ENCODE assay signal across 8 mouse cellular contexts in the genomic region with DNA sequence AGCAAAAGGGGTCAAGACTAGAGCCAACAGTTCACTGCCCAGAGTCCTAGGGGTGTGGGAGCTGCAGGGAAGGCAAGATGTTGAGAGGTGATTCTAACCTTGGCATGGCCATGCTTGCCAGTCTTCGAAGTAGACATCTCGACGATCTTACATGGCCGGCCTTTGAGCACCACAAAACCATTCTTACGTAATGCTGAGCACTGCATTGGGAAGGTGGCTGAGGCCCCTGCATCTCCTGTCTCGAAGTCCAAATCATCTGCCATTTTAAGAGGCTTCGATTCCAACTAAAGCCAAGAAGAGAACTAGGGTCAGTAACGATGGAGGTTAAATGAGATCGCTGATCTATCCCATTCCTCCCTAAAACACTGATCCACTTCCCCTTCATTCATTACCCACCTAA. TPM values are rescaled to one million over a fixed set of nuclear protein-coding genes. Genes with fewer than 3 reads are reported as not detected.
DNase-seq lines count a peak whose midpoint lies in the region; ATAC-seq lines count a peak whose summit lies in the region.

No protein-coding gene starts in this region.

- H3K36me3 ChIP-seq in megakaryocyte, embryonic 14.5 days (replicated peaks; ENCODE audit: low read length): peaks cover 47% of the 10 kb centered on the region
- H3K36me3 ChIP-seq in forebrain, embryonic 11.5 days (ENCODE audit: control insufficient read depth, insufficient read depth, low read length): peaks cover 15% of the 10 kb centered on the region
- peaks cover 54% of the 10 kb centered on the region for H3K36me3 ChIP-seq in limb, embryonic 10.5 days
- H3K36me3 ChIP-seq in neural tube, embryonic 14.5 days (ENCODE audit: control insufficient read depth, insufficient read depth, low read length): peaks cover 29% of the 10 kb centered on the region

- peaks cover 72% of the 10 kb centered on the region for H3K4me1 ChIP-seq in megakaryocyte, embryonic 14.5 days
- H3K4me1 ChIP-seq in forebrain, embryonic 11.5 days (replicated peaks; ENCODE audit: control insufficient read depth, insufficient read depth, low read length): peaks cover 28% of the 10 kb centered on the region
- peaks cover 63% of the 10 kb centered on the region for H3K4me1 ChIP-seq in limb, embryonic 10.5 days
- peaks cover 26% of the 10 kb centered on the region for H3K4me1 ChIP-seq in neural tube, embryonic 14.5 days (ENCODE audit: control insufficient read depth, insufficient read depth, low read length)

- H3K27ac ChIP-seq in forebrain, embryonic 11.5 days (ENCODE audit: low read depth, low read length): no peak overlapping the region; the same call in 1 of the 2 replicates
- peak overlapping the region; percentile 99; the same call in 1 of the 2 replicates for H3K27ac ChIP-seq in limb, embryonic 10.5 days
- H3K27ac ChIP-seq in neural tube, embryonic 14.5 days (ENCODE audit: low read depth, low read length): no peak overlapping the region

- no peaks in the 10 kb centered on the region for H3K9me3 ChIP-seq in megakaryocyte, embryonic 14.5 days
- no peaks in the 10 kb centered on the region for H3K9me3 ChIP-seq in forebrain, embryonic 11.5 days (ENCODE audit: control insufficient read depth, low read length)
- no peaks in the 10 kb centered on the region for H3K9me3 ChIP-seq in limb, embryonic 10.5 days (replicated peaks)
- H3K9me3 ChIP-seq in neural tube, embryonic 14.5 days (ENCODE audit: control insufficient read depth, low read length): no peaks in the 10 kb centered on the region

- no peak for ATAC-seq in megakaryocyte, adult 5-6 weeks (ENCODE audit: poor library complexity, severe bottlenecking)
- no peak for ATAC-seq in forebrain, embryonic 11.5 days (replicated peaks; ENCODE audit: low FRiP score)
- no peak for ATAC-seq in neural tube, embryonic 14.5 days (ENCODE audit: low read depth)
- no peak for ATAC-seq in activated CD4-positive, CD25-positive, alpha-beta regulatory T cell, adult 4 months

- H3K9ac ChIP-seq in forebrain, embryonic 11.5 days (ENCODE audit: low read length): peak overlapping the region; percentile 95
- no peak overlapping the region for H3K9ac ChIP-seq in neural tube, embryonic 14.5 days (replicated peaks; ENCODE audit: low read depth, low read length)

- intact Hi-C loops in left cerebral cortex, postnatal 25 days (cut with DNase I): no loop called here

- H3K4me3 ChIP-seq in megakaryocyte, embryonic 14.5 days (replicated peaks): peak overlapping the region; percentile 99
- peak overlapping the region; percentile 97 for H3K4me3 ChIP-seq in forebrain, embryonic 11.5 days (ENCODE audit: low read depth, low read length)
- H3K4me3 ChIP-seq in limb, embryonic 10.5 days: peak overlapping the region; percentile 100
- H3K4me3 ChIP-seq in neural tube, embryonic 14.5 days (ENCODE audit: low read depth, low read length): peak overlapping the region; percentile 92

- peak overlapping the region; percentile 93 for H3K4me2 ChIP-seq in forebrain, embryonic 11.5 days (ENCODE audit: low read depth, low read length, severe bottlenecking)
- H3K4me2 ChIP-seq in neural tube, embryonic 14.5 days (ENCODE audit: low read depth, low read length): peak overlapping the region; percentile 92

- H3K27me3 ChIP-seq in megakaryocyte, embryonic 14.5 days (replicated peaks): no peaks in the 10 kb centered on the region
- H3K27me3 ChIP-seq in forebrain, embryonic 11.5 days (ENCODE audit: control insufficient read depth, insufficient read depth, low read length): no peaks in the 10 kb centered on the region
- H3K27me3 ChIP-seq in limb, embryonic 10.5 days (ENCODE audit: low read depth, poor library complexity, severe bottlenecking): no peaks in the 10 kb centered on the region
- no peaks in the 10 kb centered on the region for H3K27me3 ChIP-seq in neural tube, embryonic 14.5 days (ENCODE audit: control insufficient read depth, insufficient read depth, low read length)

- DNase-seq in forebrain, embryonic 11.5 days (ENCODE audit: low spot score): no peak
- DNase-seq in limb, embryonic 10.5 days (ENCODE audit: low spot score): no peak
- DNase-seq in left cerebral cortex, postnatal 25 days (ENCODE audit: low spot score in 2 of 2): no peak
- no peak for DNase-seq in adrenal gland, postnatal 14 days

- 87% methylated on average over 9 of the region's 9 CpGs for WGBS in forebrain, embryonic 11.5 days
- WGBS in limb, embryonic 10.5 days: 87% methylated on average over 9 of the region's 9 CpGs
- WGBS in neural tube, embryonic 14.5 days: 87% methylated on average over 9 of the region's 9 CpGs

RNA-seq across cellular contexts. Expression of a gene that starts 2.7 kb away (rescaled TPM):
- 2,079 and 2,119 TPM in 2 replicates for polyA plus RNA-seq in megakaryocyte, embryonic 14.5 days (2012; ENCODE audit: insufficient read depth, low replicate concordance)
- 575 and 614 TPM in 2 replicates for total RNA-seq in megakaryocyte, adult 5-6 weeks (2015)
- 561 and 596 TPM in 2 replicates for total RNA-seq in megakaryocyte, adult 5-6 weeks (2017)
- polyA plus RNA-seq in forebrain, embryonic 11.5 days (2014; fragmentation: Nextera tagmentation; extraction: Ambion mirVana): 2,045 and 2,063 TPM in 2 replicates
- 3,029 and 3,766 TPM in 2 replicates for polyA plus RNA-seq in limb, embryonic 10.5 days (2016; fragmentation: Nextera tagmentation; extraction: Ambion mirVana)
- polyA plus RNA-seq in neural tube, embryonic 14.5 days (2014; fragmentation: Nextera tagmentation; extraction: Ambion mirVana): 1,037 and 1,095 TPM in 2 replicates
- 1,000 to 10,000 TPM; 1,092 to 1,351 TPM for polyA plus RNA-seq in activated CD4-positive, CD25-positive, alpha-beta regulatory T cell, adult 4 months (2017; shearing (Covaris generic))
- total RNA-seq in left cerebral cortex, postnatal 25 days (2021): 100 to 1,000 TPM; 425 to 450 TPM
- total RNA-seq in adrenal gland, postnatal 14 days (2021): 616 and 636 TPM in 2 replicates

RNA-seq across cellular contexts. Expression of a gene that starts 5.4 kb away (rescaled TPM):
- polyA plus RNA-seq in megakaryocyte, embryonic 14.5 days (2012; ENCODE audit: insufficient read depth, low replicate concordance): 116 and 124 TPM in 2 replicates
- 140 and 156 TPM in 2 replicates for total RNA-seq in megakaryocyte, adult 5-6 weeks (2015)
- total RNA-seq in megakaryocyte, adult 5-6 weeks (2017): 56.4 and 64.9 TPM in 2 replicates
- polyA plus RNA-seq in forebrain, embryonic 11.5 days (2014; fragmentation: Nextera tagmentation; extraction: Ambion mirVana): 99.2 and 106 TPM in 2 replicates
- polyA plus RNA-seq in limb, embryonic 10.5 days (2016; fragmentation: Nextera tagmentation; extraction: Ambion mirVana): 77.7 and 91.6 TPM in 2 replicates
- polyA plus RNA-seq in neural tube, embryonic 14.5 days (2014; fragmentation: Nextera tagmentation; extraction: Ambion mirVana): 58.5 and 65.4 TPM in 2 replicates
- 100 to 1,000 TPM in 1 of 2 experiments, 10 to 100 TPM in 1; 90.7 to 106 TPM for polyA plus RNA-seq in activated CD4-positive, CD25-positive, alpha-beta regulatory T cell, adult 4 months (2017; shearing (Covaris generic))
- total RNA-seq in left cerebral cortex, postnatal 25 days (2021): 10 to 100 TPM; 26.9 to 33.2 TPM
- 52.3 and 57.3 TPM in 2 replicates for total RNA-seq in adrenal gland, postnatal 14 days (2021)

RNA-seq across cellular contexts. Expression of a gene that starts 16.5 kb away (rescaled TPM):
- polyA plus RNA-seq in megakaryocyte, embryonic 14.5 days (2012; ENCODE audit: insufficient read depth, low replicate concordance): 0.75 TPM in 1 of 2 replicates, not detected in the other
- total RNA-seq in megakaryocyte, adult 5-6 weeks (2015): not detected in 2 replicates
- not detected in 2 replicates for total RNA-seq in megakaryocyte, adult 5-6 weeks (2017)
- polyA plus RNA-seq in forebrain, embryonic 11.5 days (2014; fragmentation: Nextera tagmentation; extraction: Ambion mirVana): 7.1 and 10.1 TPM in 2 replicates
- 6.1 TPM in 2 replicates for polyA plus RNA-seq in limb, embryonic 10.5 days (2016; fragmentation: Nextera tagmentation; extraction: Ambion mirVana)
- polyA plus RNA-seq in neural tube, embryonic 14.5 days (2014; fragmentation: Nextera tagmentation; extraction: Ambion mirVana): 5.9 and 11.1 TPM in 2 replicates
- not detected for polyA plus RNA-seq in activated CD4-positive, CD25-positive, alpha-beta regulatory T cell, adult 4 months (2017; shearing (Covaris generic))
- total RNA-seq in left cerebral cortex, postnatal 25 days (2021): 10 to 100 TPM in 1 of 2 experiments, 1 to 10 TPM in 1; 6.1 to 10.7 TPM
- 27.3 and 39.6 TPM in 2 replicates for total RNA-seq in adrenal gland, postnatal 14 days (2021)

RNA-seq across cellular contexts. Expression of a gene that starts 18.2 kb away (rescaled TPM):
- polyA plus RNA-seq in megakaryocyte, embryonic 14.5 days (2012; ENCODE audit: insufficient read depth, low replicate concordance): 17.6 and 26.8 TPM in 2 replicates
- 7.1 and 9.9 TPM in 2 replicates for total RNA-seq in megakaryocyte, adult 5-6 weeks (2015)
- total RNA-seq in megakaryocyte, adult 5-6 weeks (2017): 11.9 and 18.9 TPM in 2 replicates
- polyA plus RNA-seq in forebrain, embryonic 11.5 days (2014; fragmentation: Nextera tagmentation; extraction: Ambion mirVana): 16.4 and 23.0 TPM in 2 replicates
- 12.6 and 13.3 TPM in 2 replicates for polyA plus RNA-seq in limb, embryonic 10.5 days (2016; fragmentation: Nextera tagmentation; extraction: Ambion mirVana)
- polyA plus RNA-seq in neural tube, embryonic 14.5 days (2014; fragmentation: Nextera tagmentation; extraction: Ambion mirVana): 26.2 and 27.8 TPM in 2 replicates
- polyA plus RNA-seq in activated CD4-positive, CD25-positive, alpha-beta regulatory T cell, adult 4 months (2017; shearing (Covaris generic)): 1 to 10 TPM; 7.9 to 8.0 TPM
- 100 to 1,000 TPM; 113 to 117 TPM for total RNA-seq in left cerebral cortex, postnatal 25 days (2021)
- total RNA-seq in adrenal gland, postnatal 14 days (2021): 45.9 and 48.8 TPM in 2 replicates

RNA-seq across cellular contexts. Expression of a gene that starts 18.3 kb away (rescaled TPM):
- polyA plus RNA-seq in megakaryocyte, embryonic 14.5 days (2012; ENCODE audit: insufficient read depth, low replicate concordance): 0.25 TPM in 1 of 2 replicates, not detected in the other
- total RNA-seq in megakaryocyte, adult 5-6 weeks (2015): 1.6 and 2.6 TPM in 2 replicates
- 1.5 and 1.8 TPM in 2 replicates for total RNA-seq in megakaryocyte, adult 5-6 weeks (2017)
- polyA plus RNA-seq in forebrain, embryonic 11.5 days (2014; fragmentation: Nextera tagmentation; extraction: Ambion mirVana): 17.2 and 17.6 TPM in 2 replicates
- 20.2 and 25.8 TPM in 2 replicates for polyA plus RNA-seq in limb, embryonic 10.5 days (2016; fragmentation: Nextera tagmentation; extraction: Ambion mirVana)
- 7.1 and 7.8 TPM in 2 replicates for polyA plus RNA-seq in neural tube, embryonic 14.5 days (2014; fragmentation: Nextera tagmentation; extraction: Ambion mirVana)
- polyA plus RNA-seq in activated CD4-positive, CD25-positive, alpha-beta regulatory T cell, adult 4 months (2017; shearing (Covaris generic)): 1 to 10 TPM; 1.1 to 1.2 TPM
- under 1 TPM; 0.55 to 0.60 TPM for total RNA-seq in left cerebral cortex, postnatal 25 days (2021)
- total RNA-seq in adrenal gland, postnatal 14 days (2021): 1.8 and 2.1 TPM in 2 replicates
